11 mouse cellular contexts compared by ENCODE assay signal in the genomic region with DNA sequence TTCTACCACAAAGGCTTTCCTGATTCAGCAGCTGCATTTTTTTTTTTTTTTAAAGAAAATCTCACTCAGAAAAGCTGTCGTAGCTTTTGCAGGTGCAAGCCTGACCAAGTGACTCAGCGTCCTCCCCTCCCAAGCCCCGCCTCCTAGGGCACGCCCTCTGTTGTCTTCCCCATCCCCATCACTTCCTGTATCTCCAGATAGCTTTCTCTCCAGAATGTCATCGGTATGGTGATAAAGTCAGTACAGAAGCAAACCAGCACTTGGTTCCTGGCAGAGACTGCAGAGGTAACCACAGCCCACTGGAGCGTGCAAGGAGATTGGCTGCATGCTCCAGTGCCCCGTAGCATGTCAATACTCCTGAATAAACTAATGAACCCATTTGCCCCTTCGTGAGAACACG.
DNase-seq lines count a peak whose midpoint lies in the region; ATAC-seq and TF ChIP-seq lines count a peak whose summit lies in the region.
"Had no signal": no experiment of that assay in that cellular context is flagged by ENCODE, and none has a peak within 500 bp of the region (broad histone marks: within the 10 kb centered on the region; RNA-seq: fewer than 3 reads in every experiment).

No protein-coding gene starts in this region.

- peak; percentile 59 for ATAC-seq in kidney, embryonic 16.5 days (ENCODE audit: low FRiP score, low TSS enrichment)
- ATAC-seq in stomach, embryonic 15.5 days (ENCODE audit: insufficient read depth, low FRiP score, low read depth), result peak; percentile 58
- no peak for ATAC-seq in forebrain, embryonic 16.5 days
- ATAC-seq: forebrain, embryonic 15.5 days had no signal

- no peak overlapping the region for H3K9ac ChIP-seq in MEL (ENCODE audit: control insufficient read depth, low read depth, low read length, poor library complexity, severe bottlenecking)
- H3K9ac ChIP-seq in kidney, embryonic 16.5 days (replicated peaks; ENCODE audit: low read length), result no peak overlapping the region
- no peak overlapping the region for H3K9ac ChIP-seq in stomach, embryonic 15.5 days
- no peak overlapping the region for H3K9ac ChIP-seq in forebrain, embryonic 16.5 days (replicated peaks; ENCODE audit: low read depth, low read length)
- H3K9ac ChIP-seq: forebrain, embryonic 15.5 days; hindbrain, embryonic 15.5 days had no signal

- TF ChIP-seq EP300 in MEL (IDR thresholded peaks at IDR 0.05; ENCODE audit: low read depth in 1 of 2, low read length in 2 of 2), result no peak

- DNase-seq in CD4-positive, CD25-positive, alpha-beta regulatory T cell, adult 2 months (ENCODE audit: low read depth, low spot score), result peak; percentile 73
- DNase-seq in MEL (ENCODE audit: low read depth, low spot score), result peak; percentile 5
- no peak for DNase-seq in frontal cortex, postnatal 25 days (ENCODE audit: low spot score in 2 of 2)
- no peak for DNase-seq in adrenal gland, postnatal 25 days

- no peak for TF ChIP-seq RAD21 in MEL (IDR thresholded peaks at IDR 0.05; ENCODE audit: low read depth, low read length)

- no peaks in the 10 kb centered on the region for H3K27me3 ChIP-seq in MEL (ENCODE audit: control insufficient read depth in 1 of 2, insufficient read depth in 2 of 2, low read length in 2 of 2)
- H3K27me3 ChIP-seq in kidney, embryonic 16.5 days (ENCODE audit: insufficient read depth, low read length), result no peaks in the 10 kb centered on the region
- no peaks in the 10 kb centered on the region for H3K27me3 ChIP-seq in stomach, embryonic 15.5 days (replicated peaks)
- no peaks in the 10 kb centered on the region for H3K27me3 ChIP-seq in forebrain, embryonic 16.5 days (replicated peaks; ENCODE audit: control insufficient read depth, insufficient read depth, low read length)
- H3K27me3 ChIP-seq: forebrain, embryonic 15.5 days; hindbrain, embryonic 15.5 days had no signal

- no peaks in the 10 kb centered on the region for H3K4me1 ChIP-seq in MEL (ENCODE audit: control insufficient read depth in 1 of 2, insufficient read depth in 2 of 2, low read length in 2 of 2)
- H3K4me1 ChIP-seq in kidney, embryonic 16.5 days (ENCODE audit: insufficient read depth, low read length), result peaks cover 15% of the 10 kb centered on the region
- H3K4me1 ChIP-seq in stomach, embryonic 15.5 days, result no peaks in the 10 kb centered on the region
- peaks cover 1% of the 10 kb centered on the region for H3K4me1 ChIP-seq in forebrain, embryonic 16.5 days (replicated peaks; ENCODE audit: control insufficient read depth, insufficient read depth, low read length)

- no peaks in the 10 kb centered on the region for H3K79me2 ChIP-seq in MEL (ENCODE audit: control insufficient read depth, insufficient read depth, low read length, poor library complexity)

- TF ChIP-seq POLR2A in MEL (IDR thresholded peaks at IDR 0.05; ENCODE audit: control insufficient read depth in 1 of 2, insufficient read depth in 1 of 2, low read depth in 1 of 2, low read length in 2 of 2, poor library complexity in 1 of 2), result no peak

- no peak overlapping the region for H3K4me3 ChIP-seq in MEL (ENCODE audit: control insufficient read depth in 1 of 2, insufficient read depth in 1 of 2, low read depth in 2 of 2, low read length in 2 of 2)
- no peak overlapping the region for H3K4me3 ChIP-seq in kidney, embryonic 16.5 days (ENCODE audit: low read length)
- H3K4me3 ChIP-seq in stomach, embryonic 15.5 days (replicated peaks), result no peak overlapping the region
- H3K4me3 ChIP-seq in forebrain, embryonic 16.5 days (replicated peaks; ENCODE audit: low read length), result no peak overlapping the region
- H3K4me3 ChIP-seq: forebrain, embryonic 15.5 days; heart, adult 2 months; hindbrain, embryonic 15.5 days; left cerebral cortex, adult 2 months had no signal

- no peak overlapping the region for H3K27ac ChIP-seq in MEL (ENCODE audit: control insufficient read depth, low read depth, low read length)
- H3K27ac ChIP-seq in kidney, embryonic 16.5 days (ENCODE audit: low read length), result no peak overlapping the region
- H3K27ac ChIP-seq in stomach, embryonic 15.5 days, result no peak overlapping the region
- no peak overlapping the region for H3K27ac ChIP-seq in forebrain, embryonic 16.5 days (ENCODE audit: low read length)
- H3K27ac ChIP-seq: forebrain, embryonic 15.5 days; heart, adult 2 months; hindbrain, embryonic 15.5 days; left cerebral cortex, adult 2 months had no signal

- no peak overlapping the region for H3K4me2 ChIP-seq in kidney, embryonic 16.5 days (replicated peaks; ENCODE audit: low read depth, low read length)
- H3K4me2 ChIP-seq in stomach, embryonic 15.5 days, result no peak overlapping the region
- no peak overlapping the region for H3K4me2 ChIP-seq in forebrain, embryonic 16.5 days (ENCODE audit: low read length)
- H3K4me2 ChIP-seq: forebrain, embryonic 15.5 days; hindbrain, embryonic 15.5 days had no signal

- H3K9me3 ChIP-seq in MEL (replicated peaks; ENCODE audit: insufficient read depth, low read length), result no peaks in the 10 kb centered on the region
- H3K9me3 ChIP-seq in kidney, embryonic 16.5 days (ENCODE audit: low read length), result no peaks in the 10 kb centered on the region
- no peaks in the 10 kb centered on the region for H3K9me3 ChIP-seq in stomach, embryonic 15.5 days
- H3K9me3 ChIP-seq in forebrain, embryonic 16.5 days (ENCODE audit: control insufficient read depth, low read length), result no peaks in the 10 kb centered on the region
- H3K9me3 ChIP-seq: forebrain, embryonic 15.5 days; hindbrain, embryonic 15.5 days had no signal

- WGBS in kidney, embryonic 16.5 days, result 42% methylated on average over 9 of the region's 9 CpGs
- WGBS in stomach, embryonic 15.5 days, result 64% methylated on average over 9 of the region's 9 CpGs
- WGBS in forebrain, embryonic 16.5 days, result 75% methylated on average over 9 of the region's 9 CpGs

- no peak for TF ChIP-seq CTCF in MEL (IDR thresholded peaks at IDR 0.05 in 2 of 3, conservative IDR thresholded peaks at IDR 0.05 in 1 of 3; ENCODE audit: control insufficient read depth in 1 of 3, insufficient read depth in 1 of 3, low read depth in 2 of 3, low read length in 3 of 3, poor library complexity in 1 of 3, severe bottlenecking in 1 of 3)

- H3K36me3 ChIP-seq in MEL (ENCODE audit: control insufficient read depth in 1 of 2, insufficient read depth in 2 of 2, low read length in 2 of 2), result no peaks in the 10 kb centered on the region
- no peaks in the 10 kb centered on the region for H3K36me3 ChIP-seq in kidney, embryonic 16.5 days (ENCODE audit: insufficient read depth, low read length)
- no peaks in the 10 kb centered on the region for H3K36me3 ChIP-seq in stomach, embryonic 15.5 days
- no peaks in the 10 kb centered on the region for H3K36me3 ChIP-seq in forebrain, embryonic 16.5 days (ENCODE audit: control insufficient read depth, insufficient read depth)
- H3K36me3 ChIP-seq: forebrain, embryonic 15.5 days; hindbrain, embryonic 15.5 days had no signal

TF ChIP-seq in MEL, 35 proteins besides CTCF, POLR2A, EP300 and RAD21:
- no peak for TF ChIP-seq TAL1 (IDR thresholded peaks at IDR 0.05; ENCODE audit: low read length)
- no peak for TF ChIP-seq RCOR1 (IDR thresholded peaks at IDR 0.05; ENCODE audit: low read depth, low read length)
- no peak for TF ChIP-seq NELFE (IDR thresholded peaks at IDR 0.05; ENCODE audit: low read depth, low read length)
- no peak for TF ChIP-seq ZC3H11A (IDR thresholded peaks at IDR 0.05; ENCODE audit: low read depth, low read length)
- TF ChIP-seq TCF12 (IDR thresholded peaks at IDR 0.05; ENCODE audit: low read depth, low read length), result no peak
- TF ChIP-seq KAT2A (conservative IDR thresholded peaks at IDR 0.05; ENCODE audit: low read depth, low read length), result no peak
- no peak for TF ChIP-seq USF1 (IDR thresholded peaks at IDR 0.05; ENCODE audit: low read depth, low read length)
- TF ChIP-seq ZNF384 (IDR thresholded peaks at IDR 0.05; ENCODE audit: low read depth, low read length), result no peak
- no peak for TF ChIP-seq ZMIZ1 (IDR thresholded peaks at IDR 0.05; ENCODE audit: low read depth, low read length)

Comparison
In these comparisons a context has a peak if more than half of its experiments do, and no peak if none do; other contexts are left out.
1. DNase-seq: peak in CD4-positive, CD25-positive, alpha-beta regulatory T cell, adult 2 months (single experiment) and MEL (single experiment); none in frontal cortex, postnatal 25 days (0 of 2) and adrenal gland, postnatal 25 days (single experiment).